Mouse (Mus musculus): Measurements from ENCODE around the gene Wdr82. TPM values are rescaled to one million over a fixed set of nuclear protein-coding genes. Genes with fewer than 3 reads are reported as not detected.

Gene Wdr82
- total RNA-seq, 2 experiments from 2014 or later: 136 to 141 TPM

- intact Hi-C loops (cut with DNase I): no loop called here
- no peak for DNase-seq (ENCODE audit: low spot score in 2 of 2)
These were observed 67.2 kb downstream of the Wdr82 start for GRCm38 (mm10) chr9:106237878-106238277.

Small RNA genes within 50 kb of the gene (microRNA-seq; reads per million reads assigned to microRNA genes)
- 16.3 to 20.5 reads per million in 2 experiments for gene Mir135a-1
- 66,158 to 75,382 reads per million in 2 experiments for gene Mirlet7g

Other genes starting within 250 kb of the Wdr82 start
- gene Col6a5, start 210.3 kb upstream of the Wdr82 start, total RNA-seq (2021): under 1 TPM; 0.27 to 0.53 TPM
- gene Col6a4, start 74.1 kb upstream of the Wdr82 start, total RNA-seq (2021): 1 to 10 TPM; 1.8 to 2.7 TPM
- gene Glyctk, start 12.8 kb upstream of the Wdr82 start, total RNA-seq (2021): 1 to 10 TPM; 3.3 to 5.3 TPM
- gene Ppm1m, start 28.8 kb downstream of the Wdr82 start, total RNA-seq (2021): 10 to 100 TPM; 18.0 to 24.7 TPM
- 10 to 100 TPM; 55.1 to 59.6 TPM for gene Twf2, start 32.2 kb downstream of the Wdr82 start, total RNA-seq (2021)
- 1 to 10 TPM; 1.1 to 1.2 TPM for gene Tlr9, start 51.7 kb downstream of the Wdr82 start, total RNA-seq (2021)
- gene Alas1, start 77.7 kb downstream of the Wdr82 start, total RNA-seq (2021): 100 to 1,000 TPM; 135 to 144 TPM
- 10 to 100 TPM; 17.2 to 18.9 TPM for gene Poc1a, start 110.1 kb downstream of the Wdr82 start, total RNA-seq (2021)
- gene Dusp7, start 197.7 kb downstream of the Wdr82 start, total RNA-seq (2021): 100 to 1,000 TPM; 101 to 109 TPM